Mouse (Mus musculus) MEL (cell line): ENCODE measurements around the gene Oxld1.

Source experiments
- CTCF ChIP-seq, 3 experiments: IDR thresholded peaks in 2 of 3; conservative IDR thresholded peaks in 1 of 3; 2 replicates each; pipeline ENCODE4 v1.5.1; 2011 to 2012; ENCODE audit warnings: low read length in 3 of 3, low read depth in 2 of 3, mild to moderate bottlenecking in 2 of 3, improper control_type of control experiment in 1 of 3, inconsistent platforms in 1 of 3, mixed read lengths in 1 of 3, moderate library complexity in 1 of 3; ENCODE audit not compliant: control insufficient read depth in 1 of 3, insufficient read depth in 1 of 3, poor library complexity in 1 of 3, severe bottlenecking in 1 of 3
- ELF1 ChIP-seq: IDR thresholded peaks from 2 replicates; pipeline ENCODE4 v1.6.1; 2014; ENCODE audit warnings: low read depth, mild to moderate bottlenecking, inconsistent platforms, low read length, improper control_type of control experiment, moderate library complexity
- MAX ChIP-seq: IDR thresholded peaks from 2 replicates; pipeline ENCODE4 v1.6.1; 2011; ENCODE audit warnings: low read length, improper control_type of control experiment
- POLR2A ChIP-seq, 2 experiments: IDR thresholded peaks; 2 replicates each; pipeline ENCODE4 v1.6.1; 2011 to 2012; ENCODE audit warnings: low read length in 2 of 2, mild to moderate bottlenecking in 2 of 2, control low read depth in 1 of 2, improper control_type of control experiment in 1 of 2, low read depth in 1 of 2, moderate library complexity in 1 of 2; ENCODE audit not compliant: control insufficient read depth in 1 of 2, insufficient read depth in 1 of 2, poor library complexity in 1 of 2
- RAD21 ChIP-seq: IDR thresholded peaks from 2 replicates; pipeline ENCODE4 v1.6.1; 2011; ENCODE audit warnings: mild to moderate bottlenecking, low read depth, low read length, improper control_type of control experiment
- SMC3 ChIP-seq: IDR thresholded peaks from 2 replicates; pipeline ENCODE4 v1.6.1; 2011; ENCODE audit warnings: low read depth, low read length, improper control_type of control experiment
- TCF12 ChIP-seq: IDR thresholded peaks from 2 replicates; pipeline ENCODE4 v1.6.1; 2014; ENCODE audit warnings: low read depth, mild to moderate bottlenecking, inconsistent platforms, low read length, improper control_type of control experiment, moderate library complexity

DNA sequence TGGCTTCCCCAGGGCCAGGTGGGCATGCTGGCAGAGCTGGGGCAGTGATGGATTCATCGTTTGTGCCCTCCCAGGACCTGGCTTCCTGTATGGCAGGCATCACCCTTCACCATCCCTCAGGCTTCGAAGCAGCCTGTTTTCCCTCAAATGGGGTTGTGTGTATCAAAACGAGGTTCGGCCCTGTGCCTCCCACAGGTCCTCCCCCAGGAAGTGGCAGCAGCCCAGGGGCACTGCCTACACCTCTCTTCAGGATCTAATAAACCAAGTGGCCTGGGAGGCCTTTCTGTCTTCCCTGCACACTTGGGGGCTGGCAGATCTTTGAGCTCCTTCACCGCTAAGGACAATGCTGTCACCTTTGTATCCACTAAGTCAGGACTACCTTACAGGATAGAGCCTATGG lies 41.0 kb upstream of the Oxld1 start:
- TF ChIP-seq CTCF (IDR thresholded peaks at IDR 0.05 in 2 of 3, conservative IDR thresholded peaks at IDR 0.05 in 1 of 3; ENCODE audit: control insufficient read depth in 1 of 3, insufficient read depth in 1 of 3, low read depth in 2 of 3, low read length in 3 of 3, poor library complexity in 1 of 3, severe bottlenecking in 1 of 3) = no peak
- TF ChIP-seq POLR2A (IDR thresholded peaks at IDR 0.05; ENCODE audit: control insufficient read depth in 1 of 2, insufficient read depth in 1 of 2, low read depth in 1 of 2, low read length in 2 of 2, poor library complexity in 1 of 2) = no peak
- no peak for TF ChIP-seq RAD21
- TF ChIP-seq SMC3 = no peak
- TF ChIP-seq ELF1 = no peak
- no peak for TF ChIP-seq TCF12
- TF ChIP-seq MAX = no peak
